Mouse (Mus musculus): ENCODE data around the gene Rps27. TPM values are rescaled to one million over a fixed set of nuclear protein-coding genes. Genes with fewer than 3 reads are reported as not detected.

Rps27 gene
- polyA plus RNA-seq, 2 experiments, result 948 to 1,357 TPM

DNA sequence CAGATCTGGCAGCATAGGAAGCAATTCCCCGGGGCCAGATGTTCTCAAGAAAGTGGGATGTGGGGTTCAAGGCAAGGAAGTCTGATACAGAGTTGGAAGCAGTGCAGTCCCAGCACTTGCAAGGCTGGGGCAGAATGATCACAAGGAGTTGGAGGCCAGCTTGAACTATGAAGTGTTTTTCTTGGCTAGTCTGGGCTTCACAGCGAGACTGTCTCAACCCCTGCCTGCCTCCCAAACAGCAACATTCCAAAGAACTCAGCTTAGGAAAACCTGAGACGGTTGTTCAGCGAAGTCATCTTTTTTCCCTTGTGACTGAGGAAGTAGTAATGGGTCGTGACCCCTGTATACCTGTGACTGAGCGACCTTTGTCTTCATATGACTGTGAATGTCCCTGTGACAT lies 37.3 kb upstream of the Rps27 start:
- Histone ChIP-seq H3K9me3 (ENCODE audit: control insufficient read depth, low read length) (no peaks in the 10 kb centered on the region), H3K36me3 (replicated peaks; ENCODE audit: control insufficient read depth, insufficient read depth, low read depth) (no peaks in the 10 kb centered on the region; the same call in 1 of the 2 replicates), H3K27me3 (ENCODE audit: control insufficient read depth, insufficient read depth, low read length) (no peaks in the 10 kb centered on the region), H3K9ac (replicated peaks) (no peak overlapping the region), H3K4me1 (replicated peaks; ENCODE audit: control insufficient read depth in 2 of 2, insufficient read depth in 2 of 2, low read length in 1 of 2) (peaks cover 9 to 15% of the 10 kb centered on the region in 2 experiments), H3K4me3 (ENCODE audit: insufficient read depth in 1 of 2, low read depth in 2 of 2, low read length in 2 of 2) (no peak overlapping the region), H3K27ac (no peak overlapping the region), H3K4me2 (ENCODE audit: low read depth) (no peak overlapping the region)
- 78% methylated on average over 6 of the region's 6 CpGs for WGBS (ENCODE audit: insufficient replicate concordance)
- no peak for TF ChIP-seq EP300 (IDR thresholded peaks at IDR 0.05; ENCODE audit: low read depth)
- no peak for TF ChIP-seq CTCF (IDR thresholded peaks at IDR 0.05; ENCODE audit: low read depth)
- ATAC-seq (ENCODE audit: insufficient read depth), result no peak
- no peak for DNase-seq (ENCODE audit: low read depth in 3 of 3, low spot score in 3 of 3)

GRCm38 (mm10) chr3:90248746-90249100 lies 35.3 kb upstream of the Rps27 start:
- Histone ChIP-seq H3K4me1 (replicated peaks; ENCODE audit: control insufficient read depth in 2 of 2, insufficient read depth in 2 of 2, low read length in 1 of 2) (peaks cover 4 to 9% of the 10 kb centered on the region in 2 experiments), H3K4me3 (ENCODE audit: insufficient read depth in 1 of 2, low read depth in 2 of 2, low read length in 2 of 2) (peak overlapping the region; percentile 69 to 89), H3K4me2 (ENCODE audit: low read depth) (peak overlapping the region; percentile 79), H3K9ac (replicated peaks) (peak overlapping the region; percentile 73), H3K27ac (no peak overlapping the region), H3K36me3 (replicated peaks; ENCODE audit: control insufficient read depth, insufficient read depth, low read depth) (no peaks in the 10 kb centered on the region; the same call in 1 of the 2 replicates), H3K9me3 (ENCODE audit: control insufficient read depth, low read length) (no peaks in the 10 kb centered on the region), H3K27me3 (ENCODE audit: control insufficient read depth, insufficient read depth, low read length) (no peaks in the 10 kb centered on the region)
- ATAC-seq (ENCODE audit: insufficient read depth) (peak; percentile 7; the same call in 1 of the 2 replicates), DNase-seq (ENCODE audit: low read depth in 3 of 3, low spot score in 3 of 3) (no peak)
- 0% methylated on average over 10 of the region's 10 CpGs for WGBS (ENCODE audit: insufficient replicate concordance)
- no peak for TF ChIP-seq CTCF (IDR thresholded peaks at IDR 0.05; ENCODE audit: low read depth)
- no peak for TF ChIP-seq EP300 (IDR thresholded peaks at IDR 0.05; ENCODE audit: low read depth)

GRCm38 (mm10) chr3:90247960-90248745 lies 34.7 kb upstream of the Rps27 start, which contains the start of gene Slc39a1:
Gene Slc39a1 (plus strand): TSS chr3:90248172.
- Histone ChIP-seq H3K9me3 (ENCODE audit: control insufficient read depth, low read length) (no peaks in the 10 kb centered on the region), H3K27ac (peak within 1 kb of the TSS; percentile 46), H3K4me3 (ENCODE audit: insufficient read depth in 1 of 2, low read depth in 2 of 2, low read length in 2 of 2) (peak within 1 kb of the TSS; percentile 69 to 89), H3K9ac (replicated peaks) (peak within 1 kb of the TSS; percentile 73), H3K36me3 (replicated peaks; ENCODE audit: control insufficient read depth, insufficient read depth, low read depth) (no peaks in the 10 kb centered on the region; the same call in 1 of the 2 replicates), H3K4me2 (ENCODE audit: low read depth) (peak within 1 kb of the TSS; percentile 79), H3K4me1 (replicated peaks; ENCODE audit: control insufficient read depth in 2 of 2, insufficient read depth in 2 of 2, low read length in 1 of 2) (peaks cover 4 to 9% of the 10 kb centered on the region in 2 experiments), H3K27me3 (ENCODE audit: control insufficient read depth, insufficient read depth, low read length) (no peaks in the 10 kb centered on the region)
- ATAC-seq (ENCODE audit: insufficient read depth) (peak; percentile 90), DNase-seq (ENCODE audit: low read depth in 3 of 3, low spot score in 3 of 3) (peak; percentile 79 to 83 (median 82))
- WGBS (ENCODE audit: insufficient replicate concordance), result under 1% methylated on average over 44 of the region's 44 CpGs
- no peak for TF ChIP-seq EP300 (IDR thresholded peaks at IDR 0.05; ENCODE audit: low read depth)
- peak; percentile 11; the same call in 1 of the 2 replicates for TF ChIP-seq CTCF (IDR thresholded peaks at IDR 0.05; ENCODE audit: low read depth)

DNA sequence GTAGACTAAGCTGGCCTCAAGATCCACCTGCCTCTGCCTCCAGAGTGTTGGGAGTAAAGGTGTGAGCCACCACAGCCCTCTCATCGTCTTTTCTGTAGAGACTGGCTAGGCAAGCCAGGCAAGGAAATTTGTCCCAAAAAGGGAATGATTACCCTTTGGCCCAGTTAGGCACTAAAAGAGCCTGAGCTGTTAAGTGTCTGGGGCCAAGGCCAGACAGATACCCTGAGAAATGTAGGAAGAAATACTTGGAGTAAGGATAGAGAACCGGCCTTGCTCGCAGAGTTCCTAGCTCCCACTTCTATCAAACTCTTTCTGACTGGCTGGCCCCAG lies 34.1 kb upstream of the Rps27 start:
- 4% methylated on average over 3 of the region's 3 CpGs for WGBS (ENCODE audit: insufficient replicate concordance)
- ATAC-seq (ENCODE audit: insufficient read depth), result peak; percentile 46; the same call in 1 of the 2 replicates
- Histone ChIP-seq H3K36me3 (replicated peaks; ENCODE audit: control insufficient read depth, insufficient read depth, low read depth) (no peaks in the 10 kb centered on the region; the same call in 1 of the 2 replicates), H3K4me1 (replicated peaks; ENCODE audit: control insufficient read depth in 2 of 2, insufficient read depth in 2 of 2, low read length in 1 of 2) (peaks cover 7 to 13% of the 10 kb centered on the region in 2 experiments), H3K27me3 (ENCODE audit: control insufficient read depth, insufficient read depth, low read length) (no peaks in the 10 kb centered on the region), H3K9ac (replicated peaks) (peak overlapping the region; percentile 73), H3K4me3 (ENCODE audit: insufficient read depth in 1 of 2, low read depth in 2 of 2, low read length in 2 of 2) (peak overlapping the region; percentile 63 to 69), H3K27ac (peak overlapping the region; percentile 46), H3K4me2 (ENCODE audit: low read depth) (peak overlapping the region; percentile 79), H3K9me3 (ENCODE audit: control insufficient read depth, low read length) (no peaks in the 10 kb centered on the region)
- no peak for TF ChIP-seq EP300 (IDR thresholded peaks at IDR 0.05; ENCODE audit: low read depth)
- no peak for TF ChIP-seq CTCF (IDR thresholded peaks at IDR 0.05; ENCODE audit: low read depth)
- DNase-seq (ENCODE audit: low read depth in 3 of 3, low spot score in 3 of 3), result no peak

DNA sequence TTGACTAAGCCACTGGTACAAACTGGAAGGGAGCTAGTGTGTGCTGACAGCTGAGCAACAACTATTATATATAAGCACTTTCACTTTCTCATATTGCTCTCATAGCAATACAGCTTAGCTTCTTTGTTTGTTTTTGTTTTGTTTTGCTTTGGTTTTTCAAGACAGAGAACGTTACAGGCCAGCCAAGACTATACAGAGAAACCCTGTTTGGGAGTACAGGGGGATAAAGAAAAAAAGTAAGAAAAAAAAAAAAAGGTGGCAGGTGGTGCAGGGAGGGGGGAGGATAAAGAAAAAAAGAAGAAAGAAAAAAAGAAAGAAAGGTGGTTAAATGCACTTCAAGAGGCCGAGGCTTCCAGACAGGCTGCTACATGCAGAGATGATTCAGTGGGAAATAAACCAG lies 32.0 kb upstream of the Rps27 start:
- 51% methylated on average over 2 of the region's 2 CpGs for WGBS (ENCODE audit: insufficient replicate concordance)
- no peak for ATAC-seq (ENCODE audit: insufficient read depth)

More for the DNA sequence above, 32.0 kb upstream of the Rps27 start:
- Histone ChIP-seq H3K9me3 (ENCODE audit: control insufficient read depth, low read length) (no peaks in the 10 kb centered on the region), H3K36me3 (replicated peaks; ENCODE audit: control insufficient read depth, insufficient read depth, low read depth) (no peaks in the 10 kb centered on the region), H3K4me2 (ENCODE audit: low read depth) (no peak overlapping the region), H3K27ac (no peak overlapping the region), H3K4me1 (replicated peaks; ENCODE audit: control insufficient read depth in 2 of 2, insufficient read depth in 2 of 2, low read length in 1 of 2) (peaks cover 10 to 21% of the 10 kb centered on the region in 2 experiments), H3K4me3 (ENCODE audit: insufficient read depth in 1 of 2, low read depth in 2 of 2, low read length in 2 of 2) (no peak overlapping the region), H3K27me3 (ENCODE audit: control insufficient read depth, insufficient read depth, low read length) (no peaks in the 10 kb centered on the region), H3K9ac (replicated peaks) (no peak overlapping the region)
- DNase-seq (ENCODE audit: low read depth in 3 of 3, low spot score in 3 of 3), result no peak
- no peak for TF ChIP-seq EP300 (IDR thresholded peaks at IDR 0.05; ENCODE audit: low read depth)
- no peak for TF ChIP-seq CTCF (IDR thresholded peaks at IDR 0.05; ENCODE audit: low read depth)
